Mouse (Mus musculus): Measurements from ENCODE around the gene Stxbp5.

DNA sequence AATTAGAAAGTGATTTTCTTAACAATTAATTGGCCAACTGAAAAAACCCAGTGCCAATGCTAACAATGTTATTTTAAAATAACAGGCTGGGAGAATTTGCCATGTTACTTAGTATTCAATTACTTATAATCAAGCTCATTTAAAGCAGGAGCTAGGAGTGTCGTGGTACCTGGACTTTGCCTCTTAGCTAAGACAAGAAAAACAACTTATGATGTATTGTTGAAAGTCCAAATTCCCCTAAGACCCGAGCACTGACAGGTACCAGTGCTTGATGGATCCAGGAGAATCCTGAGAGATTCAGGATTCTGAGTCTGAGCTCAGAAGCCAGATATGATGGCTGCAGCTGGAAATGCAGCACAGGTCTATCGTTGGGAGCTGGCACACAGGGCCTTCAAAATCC is 71.1 kb downstream of the Stxbp5 start:
- TF ChIP-seq CTCF (IDR thresholded peaks at IDR 0.05; ENCODE audit: borderline replicate concordance, extremely low read depth, insufficient read depth, insufficient read length) (no peak), POLR2A (IDR thresholded peaks at IDR 0.05; ENCODE audit: borderline replicate concordance, extremely low read depth, insufficient read depth, insufficient read length, poor library complexity, severe bottlenecking) (no peak)
